Mouse (Mus musculus) heart, postnatal 25 days (tissue): ENCODE data around the gene Brms1. TPM values are rescaled to one million over a fixed set of nuclear protein-coding genes. Genes with fewer than 3 reads are reported as not detected.

Experiments used
- DNase-seq: peaks from one replicate; pipeline ENCODE4 v3.0.0; 2022; ENCODE audit warnings: low spot score
- intact Hi-C: fragments of 180-260 bp; cut with DNase I; formaldehyde crosslinking; loops from one replicate; pipeline ENCODE4 v1.15.1; 2025
- total RNA-seq, 2 experiments: library from RNA; stranded (reverse); gene quantifications; 2 replicates each; pipeline ENCODE4 v1.2.3; 2021

The Brms1 gene
- total RNA-seq, 2 experiments from 2014 or later: 11.4 to 12.3 TPM

GRCm38 (mm10) chr19:5058801-5059771, 17.9 kb downstream of the Brms1 start:
- DNase-seq: peak; percentile 27
- intact Hi-C loops: no loop called here

- peak; percentile 40 for DNase-seq
Observed at GRCm38 (mm10) chr19:5060365-5061330, 19.5 kb downstream of the Brms1 start.

GRCm38 (mm10) chr19:5062041-5062440, 20.9 kb downstream of the Brms1 start:
- intact Hi-C loops: no loop called here
- DNase-seq: no peak

More at GRCm38 (mm10) chr19:5060365-5061330, 19.5 kb downstream of the Brms1 start:
- intact Hi-C loops: no loop called here

GRCm38 (mm10) chr19:5062446-5062845, 21.3 kb downstream of the Brms1 start:
- intact Hi-C loops: no loop called here
- DNase-seq: no peak

GRCm38 (mm10) chr19:5065104-5065503, 23.9 kb downstream of the Brms1 start:
- intact Hi-C loops: no loop called here
- DNase-seq: no peak

GRCm38 (mm10) chr19:5067040-5067799, 26.1 kb downstream of the Brms1 start:
- no peak for DNase-seq
- intact Hi-C loops: no loop called here

DNA sequence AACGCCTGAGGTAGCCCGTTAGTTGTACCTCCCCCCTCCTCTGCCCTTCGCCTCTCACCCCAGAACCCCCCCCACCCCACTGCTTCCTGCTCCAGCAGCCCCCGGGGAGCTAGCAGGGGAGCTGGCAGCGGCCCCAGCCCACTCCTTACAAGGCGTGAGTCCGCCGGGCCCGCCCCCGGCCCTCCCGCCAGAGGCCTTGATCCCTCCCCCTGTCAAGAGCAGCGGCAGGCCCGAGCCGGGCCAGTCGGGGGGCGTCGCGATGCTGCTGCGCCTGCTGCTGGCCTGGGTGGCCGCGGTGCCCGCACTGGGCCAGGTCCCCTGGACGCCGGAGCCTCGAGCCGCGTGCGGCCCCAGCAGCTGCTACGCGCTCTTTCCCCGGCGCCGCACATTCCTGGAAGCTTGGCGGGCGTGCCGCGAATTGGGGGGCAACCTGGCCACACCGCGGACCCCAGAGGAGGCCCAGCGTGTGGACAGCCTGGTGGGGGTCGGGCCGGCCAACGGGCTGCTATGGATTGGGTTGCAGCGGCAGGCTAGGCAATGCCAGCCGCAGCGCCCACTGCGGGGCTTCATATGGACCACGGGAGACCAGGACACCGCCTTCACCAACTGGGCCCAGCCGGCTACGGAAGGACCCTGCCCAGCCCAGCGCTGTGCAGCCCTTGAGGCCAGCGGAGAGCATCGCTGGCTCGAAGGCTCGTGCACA, 26.9 kb downstream of the Brms1 start, which contains the start of gene Cd248:
Gene Cd248, plus strand, starts transcription at position 212 of the 703 bp plus-strand sequence.
- intact Hi-C loops: no loop called here
- DNase-seq: peak; percentile 75

- intact Hi-C loops: no loop called here
- no peak for DNase-seq
Observed at GRCm38 (mm10) chr19:5068570-5069234, 27.5 kb downstream of the Brms1 start.

DNA sequence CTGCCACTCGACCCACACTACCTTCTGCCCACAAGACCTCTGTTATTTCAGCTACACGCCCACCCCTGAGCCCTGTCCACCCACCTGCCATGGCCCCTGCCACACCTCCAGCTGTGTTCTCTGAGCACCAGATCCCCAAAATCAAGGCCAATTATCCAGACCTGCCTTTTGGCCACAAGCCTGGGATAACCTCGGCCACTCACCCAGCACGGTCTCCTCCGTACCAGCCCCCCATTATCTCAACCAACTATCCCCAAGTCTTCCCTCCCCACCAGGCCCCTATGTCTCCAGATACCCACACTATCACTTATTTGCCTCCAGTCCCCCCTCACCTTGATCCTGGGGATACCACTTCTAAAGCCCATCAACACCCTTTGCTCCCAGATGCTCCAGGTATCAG, 28.3 kb downstream of the Brms1 start:
- no peak for DNase-seq
- intact Hi-C loops: no loop called here

DNA sequence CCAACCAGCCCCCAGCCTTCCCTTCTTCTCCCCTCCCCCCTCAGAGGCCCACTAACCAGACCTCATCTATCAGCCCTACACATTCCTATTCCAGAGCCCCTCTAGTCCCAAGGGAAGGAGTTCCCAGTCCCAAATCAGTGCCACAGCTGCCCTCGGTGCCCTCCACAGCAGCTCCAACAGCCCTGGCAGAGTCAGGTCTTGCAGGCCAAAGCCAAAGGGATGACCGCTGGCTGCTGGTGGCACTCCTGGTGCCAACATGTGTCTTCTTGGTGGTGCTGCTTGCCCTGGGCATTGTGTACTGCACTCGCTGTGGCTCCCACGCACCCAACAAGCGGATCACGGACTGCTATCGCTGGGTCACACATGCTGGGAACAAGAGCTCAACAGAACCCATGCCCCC, 28.8 kb downstream of the Brms1 start:
- DNase-seq: no peak
- intact Hi-C loops: no loop called here

- DNase-seq: no peak
- intact Hi-C loops: no loop called here
Observed at GRCm38 (mm10) chr19:5071077-5071476, 29.9 kb downstream of the Brms1 start.

DNA sequence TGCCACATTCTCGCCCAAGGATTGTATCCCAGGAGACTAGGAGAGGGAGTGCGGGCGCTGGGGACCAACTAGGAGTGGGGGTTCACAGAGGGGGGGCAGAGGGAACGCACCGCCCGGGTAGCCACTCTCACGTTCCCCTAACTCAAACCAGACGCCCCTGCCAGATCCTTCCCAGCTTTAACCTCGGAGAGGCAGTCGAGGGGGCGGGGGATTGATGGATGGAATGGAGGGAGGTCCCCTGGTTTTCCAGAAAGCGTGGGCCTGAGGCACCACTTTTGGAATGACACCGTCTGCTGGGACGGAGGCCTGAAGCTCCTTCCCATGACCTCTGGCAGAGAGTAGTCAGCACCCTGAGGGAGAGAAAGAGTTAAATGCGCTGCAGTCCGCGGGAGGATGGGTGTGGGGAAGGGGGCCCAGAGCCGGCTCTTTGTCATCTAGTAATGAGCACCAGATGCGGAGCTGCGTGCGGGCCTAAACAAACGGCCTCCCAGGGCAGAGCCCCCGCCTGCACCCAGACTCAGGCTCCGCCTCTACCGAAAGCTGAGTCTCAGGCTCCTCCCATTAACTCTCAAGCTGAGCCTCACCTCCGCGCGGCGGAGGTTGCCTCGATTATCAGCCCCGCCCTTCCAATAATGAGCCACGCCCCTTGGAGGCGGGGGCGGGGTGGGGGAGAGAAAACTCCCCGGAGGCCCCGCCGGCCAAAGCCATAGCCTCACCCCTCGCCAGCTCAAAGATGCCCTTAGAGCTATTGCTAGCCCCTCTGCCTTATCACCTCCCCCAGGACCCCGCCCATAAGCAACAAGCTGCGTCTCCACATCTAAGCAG, 30.6 kb downstream of the Brms1 start:
- peak; percentile 77 for DNase-seq

DNA sequence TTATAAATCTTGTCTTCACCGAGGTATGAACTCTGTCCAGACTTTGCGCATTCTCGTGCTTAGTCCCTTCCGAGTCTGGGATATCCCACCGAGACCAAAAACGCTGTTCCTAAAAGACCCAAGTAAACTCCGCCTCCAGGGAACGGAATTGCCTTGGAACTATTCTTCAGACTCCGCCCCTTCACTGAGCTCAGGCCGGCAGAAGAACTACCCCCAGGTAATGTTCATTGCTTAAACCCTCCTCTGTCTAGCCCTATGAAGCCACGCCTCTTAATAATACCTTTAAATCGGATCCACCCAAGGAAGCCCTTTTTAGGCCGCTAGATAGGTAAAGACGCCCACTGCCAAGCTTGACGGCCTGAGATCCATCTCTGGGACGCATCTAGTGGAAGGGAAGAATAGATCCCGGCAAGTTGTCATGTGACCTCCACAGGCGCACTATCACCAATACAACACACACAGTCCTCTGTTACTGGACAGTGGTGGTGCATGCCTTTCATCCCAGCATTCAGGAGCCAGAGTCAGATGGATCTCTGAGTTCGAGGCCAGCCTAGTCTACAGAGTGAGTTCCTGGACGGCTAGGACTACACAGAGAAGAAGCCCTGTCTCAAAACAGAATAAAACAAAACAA, 31.4 kb downstream of the Brms1 start:
- DNase-seq: no peak
- intact Hi-C loops: loop anchor here (1.0 to 2.0 kb wide), 2 partner anchors 16 to 58 kb away; no protein-coding TSS in a partner anchor

More for the DNA sequence above, 30.6 kb downstream of the Brms1 start:
- intact Hi-C loops: loop anchor here (2.0 kb wide), 1 partner anchor 57 kb away; no protein-coding TSS in a partner anchor

GRCm38 (mm10) chr19:5073028-5073427, 31.9 kb downstream of the Brms1 start:
- intact Hi-C loops: loop anchor here (1.0 to 2.0 kb wide), 2 partner anchors 17 to 58 kb away; no protein-coding TSS in a partner anchor
- DNase-seq: no peak

- intact Hi-C loops: loop anchor here (1.0 to 2.0 kb wide), 2 partner anchors 17 to 59 kb away; no protein-coding TSS in a partner anchor
- no peak for DNase-seq
Observed at GRCm38 (mm10) chr19:5073518-5073917, 32.4 kb downstream of the Brms1 start.

- DNase-seq: no peak
- intact Hi-C loops: no loop called here
Observed at GRCm38 (mm10) chr19:5079279-5079678, 38.1 kb downstream of the Brms1 start.

- intact Hi-C loops: loop anchor here (5.0 kb wide), 1 partner anchor 35 kb away; no protein-coding TSS in a partner anchor
- no peak for DNase-seq
Observed at GRCm38 (mm10) chr19:5082005-5082404, 40.9 kb downstream of the Brms1 start.
